Mouse (Mus musculus): Measurements from ENCODE around the gene Cdk18.
A peak's percentile ranks its signal among the peaks of the same experiment; 100 is the strongest.

Gene Cdk18

GRCm38 (mm10) chr1:132145973-132146685, 6.6 kb upstream of the Cdk18 start:
- DNase-seq: peak; percentile 69

GRCm38 (mm10) chr1:132144837-132145236, 5.4 kb upstream of the Cdk18 start:
- no peak for DNase-seq

DNA sequence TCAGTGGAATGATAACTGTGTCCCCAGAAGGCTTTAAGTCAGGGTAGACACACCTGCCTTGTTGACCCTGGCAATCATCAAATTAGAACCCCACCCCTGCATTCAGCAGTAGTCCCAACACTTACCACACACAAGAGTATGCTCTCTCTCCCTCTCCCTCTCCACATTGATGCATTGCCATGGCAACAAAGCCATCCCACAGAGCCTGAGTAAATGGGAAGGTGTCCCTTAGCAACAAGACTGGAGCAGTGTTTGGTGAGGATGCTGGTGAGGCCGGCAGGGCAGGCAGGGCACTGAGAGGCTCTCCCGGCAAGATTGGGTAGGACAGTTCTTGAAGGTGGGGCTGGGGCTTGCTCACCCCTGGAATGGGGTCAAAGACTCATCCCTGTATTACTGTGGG, 4.7 kb upstream of the Cdk18 start:
- no peak for DNase-seq

DNA sequence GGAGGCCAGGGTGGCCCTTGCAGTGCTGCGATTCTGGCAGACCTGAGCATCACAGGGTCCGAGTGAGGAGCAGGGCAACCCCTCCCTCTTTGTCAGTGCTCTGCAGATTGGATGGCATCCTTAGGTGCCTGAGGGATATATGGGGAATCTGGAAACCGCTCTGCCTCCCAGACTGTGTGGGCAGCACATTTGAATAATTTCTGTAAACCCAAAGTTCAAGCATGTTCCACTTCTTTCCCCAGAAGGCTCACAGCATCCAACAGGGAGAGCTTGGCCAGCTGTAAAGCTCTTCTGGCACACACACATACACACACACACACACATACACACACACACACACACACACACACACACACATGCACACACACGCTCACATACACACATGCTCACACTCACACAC, 4.2 kb upstream of the Cdk18 start:
- DNase-seq: no peak

DNA sequence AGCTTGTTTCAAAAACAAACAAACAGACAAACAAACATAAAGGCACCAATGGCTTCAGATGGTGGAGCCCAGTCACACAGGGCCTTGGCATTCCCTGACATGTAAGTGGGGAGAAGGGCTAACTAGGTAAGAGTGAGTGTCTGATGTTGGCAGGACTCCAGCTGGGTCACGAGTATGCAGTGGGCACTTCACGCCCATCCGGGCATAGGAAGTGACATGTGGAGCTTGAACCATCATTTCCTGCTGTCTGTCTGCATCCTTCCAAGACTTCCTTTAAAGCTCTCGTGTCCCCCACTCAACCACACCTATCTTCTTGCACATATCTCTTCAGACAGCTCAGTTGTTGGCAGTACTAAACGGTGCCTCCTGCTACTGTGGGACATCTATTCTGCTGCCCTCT, 3.6 kb upstream of the Cdk18 start:
- peak; percentile 68 for DNase-seq

GRCm38 (mm10) chr1:132141753-132142152, 2.3 kb upstream of the Cdk18 start:
- DNase-seq: no peak

DNA sequence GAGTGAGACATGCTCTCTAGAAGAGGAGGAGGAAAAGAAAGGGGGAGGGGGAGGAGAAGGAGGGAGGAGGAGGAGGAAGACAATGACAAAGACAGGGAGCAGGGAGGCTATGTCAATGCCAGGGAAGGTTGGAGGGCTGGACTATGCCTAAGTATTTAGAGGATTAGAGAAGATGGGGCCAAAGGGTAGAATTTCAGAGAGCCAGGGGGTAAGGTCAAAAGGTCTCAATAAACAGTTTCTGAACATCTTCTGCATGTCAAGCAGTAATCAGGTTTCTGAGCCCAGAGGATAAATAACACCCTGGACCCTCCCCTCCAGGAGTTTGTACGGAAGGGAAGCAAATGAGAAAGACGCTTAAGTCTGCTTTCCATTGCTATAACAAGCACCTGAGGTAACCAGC, 1.7 kb upstream of the Cdk18 start:
- DNase-seq: no peak

GRCm38 (mm10) chr1:132140574-132140973, 1.1 kb upstream of the Cdk18 start:
- DNase-seq: no peak

GRCm38 (mm10) chr1:132140171-132140570, 687 bp upstream of the Cdk18 start:
- DNase-seq: peak; percentile 69

DNA sequence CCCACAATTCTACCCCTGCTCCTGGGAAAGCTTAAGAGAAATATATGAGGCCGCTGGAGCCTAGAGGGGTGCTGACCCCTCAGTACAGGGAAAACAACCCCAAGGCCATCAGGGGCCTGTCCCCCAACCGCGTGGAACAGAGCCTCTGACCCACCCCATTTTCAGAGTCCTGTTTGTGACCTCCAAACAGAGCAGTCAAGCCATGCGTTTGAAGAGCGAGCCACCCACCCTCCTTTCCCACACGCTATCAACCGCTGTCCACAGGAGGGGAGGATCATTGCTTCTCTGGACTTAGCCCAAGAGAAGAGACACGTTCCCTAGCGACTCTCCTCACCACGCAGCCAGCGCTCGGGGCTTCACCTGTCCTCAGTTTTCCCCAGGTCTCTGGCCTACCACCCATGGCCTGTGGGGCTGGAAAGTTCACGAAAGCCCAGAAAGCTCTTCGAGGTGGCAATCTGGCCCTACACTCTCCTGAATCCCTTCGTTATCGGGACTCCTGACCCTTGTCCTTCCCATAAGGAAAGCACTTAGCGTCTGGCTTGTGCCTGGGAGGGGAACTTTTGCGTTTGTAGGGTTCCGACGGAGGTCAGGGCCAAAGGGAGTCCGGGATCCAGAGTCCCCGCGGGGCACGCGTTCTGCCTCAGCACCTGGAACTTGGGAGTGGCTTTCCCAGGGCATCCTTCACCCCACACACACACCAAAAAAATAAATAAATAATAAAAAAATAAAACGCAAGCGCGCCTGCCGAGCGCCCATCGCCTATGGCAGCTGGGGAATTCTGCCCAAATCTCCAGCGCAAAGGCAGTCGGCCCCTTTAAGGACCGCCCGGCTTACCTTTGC, 688 bp downstream of the Cdk18 start:
- DNase-seq: no peak

DNA sequence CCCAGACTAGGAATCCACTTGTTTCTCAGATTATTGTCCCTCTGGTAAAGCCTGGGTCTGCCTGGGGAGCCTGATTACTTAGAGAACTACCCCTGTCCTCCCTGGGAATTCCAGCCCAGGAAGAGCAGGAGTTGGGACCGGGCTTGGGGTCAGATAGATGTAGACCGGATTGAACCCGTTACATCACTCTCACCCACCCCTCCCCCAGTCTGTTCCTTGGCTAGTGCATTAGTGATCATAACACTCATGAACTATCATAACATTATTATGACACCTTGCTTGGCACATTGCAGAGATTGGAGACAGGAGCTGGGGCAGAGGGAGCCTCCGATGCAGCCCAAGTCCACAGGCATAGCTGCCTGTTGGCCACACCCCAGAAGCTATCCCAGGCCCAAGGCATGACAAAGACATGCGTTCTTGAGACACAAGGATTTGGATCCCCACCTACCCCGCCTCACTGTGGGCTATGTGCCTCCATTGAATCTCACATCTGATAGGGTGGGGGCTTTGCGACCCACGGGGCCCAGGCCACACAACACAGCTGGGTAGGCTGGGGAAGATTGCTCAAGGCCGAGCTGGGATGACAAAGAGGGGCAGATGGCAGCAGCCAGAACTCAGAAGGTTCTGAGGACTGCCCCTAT, 1.4 kb downstream of the Cdk18 start:
- peak; percentile 53 for DNase-seq

- DNase-seq: no peak
These were observed 2.6 kb downstream of the Cdk18 start for GRCm38 (mm10) chr1:132136847-132137246.

DNA sequence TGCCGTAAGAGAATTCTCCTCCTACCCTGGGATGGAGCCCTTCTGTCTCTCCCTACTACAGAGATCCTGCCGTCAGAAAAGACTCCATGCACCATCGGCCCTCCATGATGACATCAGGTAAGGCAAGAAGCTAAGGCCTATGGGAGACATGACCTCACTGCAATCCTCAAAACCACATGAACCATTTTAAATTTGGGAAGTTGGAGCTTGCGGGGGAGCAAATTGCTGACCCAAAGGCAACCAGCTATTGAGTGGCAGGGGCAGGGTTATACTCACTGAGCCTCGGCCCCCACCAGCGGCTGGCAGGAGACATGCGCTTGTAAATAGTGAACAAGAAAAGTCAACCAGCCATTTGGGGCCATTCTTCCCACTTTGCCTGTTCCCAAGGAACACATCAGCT, 3.9 kb downstream of the Cdk18 start:
- no peak for DNase-seq

DNA sequence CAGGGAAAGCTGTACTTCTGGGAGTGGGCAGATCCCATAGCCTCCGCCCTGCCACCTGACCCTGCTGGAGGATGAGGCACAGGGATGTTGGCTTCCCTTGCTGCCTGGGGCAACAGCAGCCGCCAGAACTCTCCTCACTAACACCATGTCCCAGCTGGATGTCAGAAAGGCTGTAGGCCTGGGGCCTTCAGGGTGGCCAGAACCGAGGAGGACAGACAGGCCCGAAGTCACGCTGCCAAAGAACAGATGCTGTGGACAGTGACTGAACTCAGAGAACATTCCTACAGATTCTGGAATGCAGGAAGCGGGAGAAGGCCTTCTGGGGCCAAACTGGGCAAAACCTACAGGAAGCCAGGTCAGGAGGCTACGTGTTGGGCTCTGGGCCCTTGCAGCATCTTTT, 11.2 kb downstream of the Cdk18 start:
- peak; percentile 60 for DNase-seq

DNA sequence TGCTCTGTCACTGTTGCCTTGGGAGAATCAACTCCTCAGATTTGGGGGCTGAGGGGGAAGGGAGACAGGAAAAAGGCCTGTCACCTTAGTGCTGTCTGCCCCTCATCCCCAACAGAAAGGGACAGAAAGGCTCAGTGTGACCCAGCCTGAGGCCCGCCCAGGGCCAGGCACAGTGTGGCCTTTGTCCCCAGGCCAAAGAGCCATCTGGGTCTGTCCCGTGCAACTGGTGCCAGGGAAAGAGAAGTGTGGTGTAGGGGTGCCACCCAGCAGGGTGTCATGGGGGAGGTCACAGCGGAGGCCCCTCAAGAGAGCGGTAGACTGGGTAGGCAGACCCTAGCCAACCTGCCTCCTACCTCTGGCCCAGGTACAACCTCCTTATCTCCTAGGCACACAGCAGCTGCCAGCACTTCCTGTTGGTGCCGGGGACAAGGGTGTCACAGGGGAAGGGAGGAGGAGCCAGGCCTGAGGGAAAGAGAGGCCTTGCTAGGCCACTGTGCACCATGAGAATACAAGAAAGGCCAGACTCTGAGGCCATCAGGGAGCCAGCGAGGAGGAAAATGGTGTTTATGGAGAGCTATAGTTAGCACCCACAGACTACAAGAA, 13.6 kb downstream of the Cdk18 start:
- peak; percentile 52 for DNase-seq

- DNase-seq: peak; percentile 55
These were observed 14.2 kb downstream of the Cdk18 start for GRCm38 (mm10) chr1:132125249-132125648.

DNA sequence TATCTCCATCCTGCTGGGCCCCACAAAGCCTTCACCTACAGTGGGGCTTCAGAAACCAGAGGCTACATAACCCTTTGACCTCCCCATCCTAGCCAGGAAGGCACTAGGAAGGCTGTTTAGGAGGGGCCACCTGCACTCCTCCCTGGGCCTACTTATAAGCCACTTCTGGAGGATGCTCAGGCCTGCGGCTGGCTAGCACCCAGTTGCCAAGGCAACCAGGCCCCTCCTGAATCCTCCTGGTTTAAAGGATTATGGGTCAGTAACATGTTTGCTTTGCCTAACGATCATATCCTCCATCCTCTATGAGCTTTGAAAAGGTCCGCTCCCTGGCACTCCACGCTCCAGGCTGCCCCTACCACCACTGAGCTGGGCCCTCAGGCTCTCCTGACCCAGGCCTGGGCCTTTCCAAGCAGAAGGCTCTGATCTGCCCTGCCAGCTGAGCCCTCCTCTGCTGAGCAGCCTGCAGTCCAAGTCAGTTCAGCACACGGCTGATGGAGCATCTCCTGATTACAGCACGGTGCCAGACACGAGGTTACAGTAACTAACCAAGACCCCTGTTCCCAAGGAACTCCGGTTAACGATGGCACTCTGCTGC, 16.0 kb downstream of the Cdk18 start:
- no peak for DNase-seq

GRCm38 (mm10) chr1:132121895-132122294, 17.6 kb downstream of the Cdk18 start:
- no peak for DNase-seq

GRCm38 (mm10) chr1:132121236-132121635, 18.2 kb downstream of the Cdk18 start:
- DNase-seq: peak; percentile 89

GRCm38 (mm10) chr1:132116606-132117005, 22.9 kb downstream of the Cdk18 start:
- peak; percentile 77 for DNase-seq

DNA sequence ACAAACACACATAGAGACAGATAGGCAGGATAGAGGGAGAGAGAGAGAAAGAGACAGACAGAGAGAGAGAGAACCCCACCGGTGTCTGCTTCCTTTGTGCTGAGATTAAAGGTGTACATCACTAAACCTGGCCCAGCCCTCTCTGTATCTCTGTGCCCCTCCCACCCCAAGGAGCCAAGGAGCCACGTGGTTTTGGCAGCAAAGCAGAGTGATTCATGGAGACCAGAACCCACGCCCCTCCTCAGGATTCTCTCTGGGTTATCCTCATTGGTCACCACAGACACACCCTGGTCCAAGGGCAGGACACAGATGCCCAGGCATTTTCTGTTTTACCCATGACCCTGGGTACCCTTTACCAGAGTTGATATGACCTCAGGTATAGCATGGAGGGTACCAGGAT, 26.4 kb downstream of the Cdk18 start:
- no peak for DNase-seq

- DNase-seq: no peak
These were observed 27.1 kb downstream of the Cdk18 start for GRCm38 (mm10) chr1:132112426-132112825.

- DNase-seq: no peak
These were observed 28.1 kb downstream of the Cdk18 start for GRCm38 (mm10) chr1:132111411-132111810.
